Mouse (Mus musculus) urinary bladder, postnatal 25 days (tissue): ENCODE measurements around the gene Fgf14.
"Not testable (repeated sequence)": the region's sequence is repeated elsewhere in the genome, so short reads cannot be mapped to it uniquely, and the experiment has no call there.

ENCODE experiments used
- DNase-seq: peaks from one replicate; pipeline ENCODE4 v3.0.0; 2022; ENCODE audit warnings: low spot score

The Fgf14 gene

GRCm38 (mm10) chr14:124191913-124192814 lies 484.8 kb downstream of the Fgf14 start:
- DNase-seq, result no peak

- DNase-seq, result no peak
Measured at GRCm38 (mm10) chr14:124180265-124180664, 496.7 kb downstream of the Fgf14 start.

- no peak for DNase-seq
Measured at GRCm38 (mm10) chr14:124174111-124174510, 502.8 kb downstream of the Fgf14 start.

- no peak for DNase-seq
Measured at GRCm38 (mm10) chr14:124163618-124164185, 513.2 kb downstream of the Fgf14 start.

GRCm38 (mm10) chr14:124147378-124147777 lies 529.5 kb downstream of the Fgf14 start:
- DNase-seq, result no peak

GRCm38 (mm10) chr14:124107205-124107873 lies 569.6 kb downstream of the Fgf14 start:
- DNase-seq, result no peak

GRCm38 (mm10) chr14:124083126-124083525 lies 593.8 kb downstream of the Fgf14 start:
- DNase-seq, result no peak

GRCm38 (mm10) chr14:124044016-124044415 lies 632.9 kb downstream of the Fgf14 start:
- no peak for DNase-seq

- DNase-seq, result no peak
Measured at GRCm38 (mm10) chr14:124040651-124041050, 636.3 kb downstream of the Fgf14 start.

- DNase-seq, result no peak
Measured at GRCm38 (mm10) chr14:124037434-124037833, 639.5 kb downstream of the Fgf14 start.

- DNase-seq, result no peak
Measured at GRCm38 (mm10) chr14:124036575-124037205, 640.2 kb downstream of the Fgf14 start.

- DNase-seq, result not testable (repeated sequence)
Measured at GRCm38 (mm10) chr14:124033302-124033701, 643.6 kb downstream of the Fgf14 start.

- no peak for DNase-seq
Measured at GRCm38 (mm10) chr14:124027886-124028670, 648.8 kb downstream of the Fgf14 start.

GRCm38 (mm10) chr14:123990591-123991195 lies 686.2 kb downstream of the Fgf14 start:
- DNase-seq, result no peak

GRCm38 (mm10) chr14:123967996-123968395 lies 708.9 kb downstream of the Fgf14 start:
- no peak for DNase-seq

- no peak for DNase-seq
Measured at GRCm38 (mm10) chr14:123966531-123966930, 710.4 kb downstream of the Fgf14 start.
